Comparison of ENCODE assay signal across 21 mouse cellular contexts in genomic region chr13:92330621-92331020, GRCm38 (mm10). TPM values are rescaled to one million over a fixed set of nuclear protein-coding genes. Genes with fewer than 3 reads are reported as not detected.
"Had no signal": no experiment of that assay in that cellular context is flagged by ENCODE, and none has a peak within 500 bp of the region (broad histone marks: within the 10 kb centered on the region; RNA-seq: fewer than 3 reads in every experiment).

No protein-coding gene starts in this region.

- H3K4me1 ChIP-seq: neural tube, embryonic 13.5 days; neural tube, embryonic 15.5 days; stomach, embryonic 15.5 days had no signal

- H3K27ac ChIP-seq: neural tube, embryonic 13.5 days; neural tube, embryonic 15.5 days; stomach, embryonic 15.5 days; stomach, postnatal 0 days had no signal

- H3K4me3 ChIP-seq: neural tube, embryonic 13.5 days; neural tube, embryonic 15.5 days; stomach, embryonic 15.5 days had no signal

- H3K9ac ChIP-seq: neural tube, embryonic 13.5 days; neural tube, embryonic 15.5 days; stomach, embryonic 15.5 days had no signal

- H3K36me3 ChIP-seq: neural tube, embryonic 15.5 days; stomach, embryonic 15.5 days had no signal

- H3K4me2 ChIP-seq: neural tube, embryonic 13.5 days; neural tube, embryonic 15.5 days; stomach, embryonic 15.5 days had no signal

- H3K9me3 ChIP-seq: neural tube, embryonic 13.5 days; neural tube, embryonic 15.5 days; stomach, embryonic 15.5 days had no signal

- DNase-seq: retina, postnatal 1 day; right cerebral cortex, adult 18-20 months; right cerebral cortex, postnatal 14 days; right cerebral cortex, postnatal 25 days; right cerebral cortex, postnatal 4 days; spleen, adult 18-20 months; thymus, adult 18-20 months; thymus, adult 2 months; thymus, postnatal 14 days; thymus, postnatal 25 days; thymus, postnatal 36 days; thymus, postnatal 4 days had no signal

- H3K27me3 ChIP-seq: neural tube, embryonic 13.5 days; neural tube, embryonic 15.5 days; stomach, embryonic 15.5 days had no signal

RNA-seq across cellular contexts. Expression of gene Gm20379, which starts 24.8 kb away (rescaled TPM):
- total RNA-seq: neutrophil, adult 5-6 weeks had no signal
- polyA plus RNA-seq: small intestine, adult 2 months; spleen, adult 2 months; testis, adult 2 months; thymus, adult 2 months; urinary bladder, adult 2 months had no signal
